Mouse (Mus musculus) limb, embryonic 11.5 days (tissue): Measurements from ENCODE around the gene Hspd1. TPM values are rescaled to one million over a fixed set of nuclear protein-coding genes. Genes with fewer than 3 reads are reported as not detected.

Source experiments
- ATAC-seq: fragments of 200-750 bp; cut with Nextera tagmentation; 2 replicates; pipeline ENCODE4 v1.8.0; 2017; ENCODE audit warnings: low read depth; ENCODE audit not compliant: insufficient number of reproducible peaks, low FRiP score, low TSS enrichment
- DNase-seq: peaks from one replicate; pipeline ENCODE4 v3.0.0-alpha.2; 2015; ENCODE audit warnings: low spot score
- H3K27ac ChIP-seq: fragments of 300-500 bp; sonication (generic); replicated peaks from 2 replicates; pipeline ENCODE4 v1.5.1; 2014; ENCODE audit warnings: low read depth, mild to moderate bottlenecking, low read length
- H3K27me3 ChIP-seq: fragments of 300-500 bp; sonication (generic); 2 replicates; pipeline ENCODE4 v1.6.1; 2014; ENCODE audit warnings: mild to moderate bottlenecking, low read length, mixed read lengths; ENCODE audit not compliant: control insufficient read depth, insufficient read depth
- H3K36me3 ChIP-seq: fragments of 300-500 bp; sonication (generic); 2 replicates; pipeline ENCODE4 v1.6.1; 2014; ENCODE audit warnings: mild to moderate bottlenecking, low read length, moderate library complexity, mixed read lengths; ENCODE audit not compliant: control insufficient read depth, insufficient read depth
- H3K4me1 ChIP-seq: fragments of 300-500 bp; sonication (generic); 2 replicates; pipeline ENCODE4 v1.6.1; 2014; ENCODE audit warnings: low read length, mixed read lengths; ENCODE audit not compliant: control insufficient read depth, insufficient read depth
- H3K4me2 ChIP-seq: fragments of 300-500 bp; sonication (generic); 2 replicates; pipeline ENCODE4 v1.6.1; 2014; ENCODE audit warnings: low read depth, mild to moderate bottlenecking, moderate library complexity; ENCODE audit not compliant: severe bottlenecking
- H3K4me3 ChIP-seq: fragments of 300-500 bp; sonication (generic); 2 replicates; pipeline ENCODE4 v1.5.1; 2014; ENCODE audit warnings: low read depth, low read length
- H3K9ac ChIP-seq: fragments of 300-500 bp; sonication (generic); 2 replicates; pipeline ENCODE4 v1.6.1; 2014; ENCODE audit warnings: mild to moderate bottlenecking, low read length
- H3K9me3 ChIP-seq: fragments of 300-500 bp; sonication (generic); 2 replicates; pipeline ENCODE4 v1.6.1; 2016; ENCODE audit warnings: low read length; ENCODE audit not compliant: control insufficient read depth
- WGBS: fragments of 180-500 bp; shearing (Covaris S2); extraction: QIAGEN DNeasy Blood & Tissue Kit; methylation state at CpG from one replicate; pipeline ENCODE4 v1.1.7; 2014; 5-methylcytosine and 5-hydroxymethylcytosine counted together
- polyA plus RNA-seq: library from polyadenylated mRNA; unstranded; fragments of >200 nt; fragmentation: Nextera tagmentation; extraction: Ambion mirVana; gene quantifications from 2 replicates; pipeline ENCODE4 v1.2.1, GENCODE M21; 2014

Hspd1 gene
- polyA plus RNA-seq, 1 experiment from 2014 or later: 431 TPM

- no peaks in the 10 kb centered on the region for H3K9me3 ChIP-seq
- no peaks in the 10 kb centered on the region for H3K27me3 ChIP-seq
- ATAC-seq: no peak
- peaks cover 3% of the 10 kb centered on the region; the same call in 1 of the 2 replicates for H3K4me1 ChIP-seq
- 73% methylated on average over 1 of the region's 1 CpGs for WGBS
- no peak overlapping the region for H3K4me2 ChIP-seq
- peaks cover 2% of the 10 kb centered on the region; the same call in 1 of the 2 replicates for H3K36me3 ChIP-seq
- DNase-seq: no peak
- H3K27ac ChIP-seq: no peak overlapping the region
- no peak overlapping the region for H3K9ac ChIP-seq
- H3K4me3 ChIP-seq: no peak overlapping the region
Measured at GRCm38 (mm10) chr1:55092469-55092868, 4.4 kb upstream of the Hspd1 start.

GRCm38 (mm10) chr1:55092056-55092455 lies 4.0 kb upstream of the Hspd1 start:
- peaks cover 3% of the 10 kb centered on the region; the same call in 1 of the 2 replicates for H3K4me1 ChIP-seq
- WGBS: 86% methylated on average over 2 of the region's 2 CpGs
- no peak overlapping the region for H3K4me2 ChIP-seq
- ATAC-seq: no peak
- no peak overlapping the region for H3K9ac ChIP-seq
- H3K27me3 ChIP-seq: no peaks in the 10 kb centered on the region
- H3K4me3 ChIP-seq: no peak overlapping the region
- no peak for DNase-seq
- H3K27ac ChIP-seq: no peak overlapping the region
- H3K36me3 ChIP-seq: peaks cover 2% of the 10 kb centered on the region; the same call in 1 of the 2 replicates
- H3K9me3 ChIP-seq: no peaks in the 10 kb centered on the region

- Histone ChIP-seq H3K27ac (no peak overlapping the region), H3K4me2 (peak overlapping the region; percentile 79), H3K9ac (no peak overlapping the region), H3K27me3 (no peaks in the 10 kb centered on the region), H3K36me3 (peaks cover 2% of the 10 kb centered on the region; the same call in 1 of the 2 replicates), H3K4me3 (peak overlapping the region; percentile 97), H3K9me3 (no peaks in the 10 kb centered on the region), H3K4me1 (peaks cover 11% of the 10 kb centered on the region)
- DNase-seq (no peak), ATAC-seq (no peak)
- WGBS: 86% methylated on average over 5 of the region's 5 CpGs
Measured at GRCm38 (mm10) chr1:55089498-55090064, 1.5 kb upstream of the Hspd1 start.

- peak; percentile 17 for ATAC-seq
- peaks cover 6% of the 10 kb centered on the region; the same call in 1 of the 2 replicates for H3K36me3 ChIP-seq
- no peak for DNase-seq
- peak overlapping the region; percentile 92 for H3K27ac ChIP-seq
- 8% methylated on average over 16 of the region's 16 CpGs for WGBS
- no peaks in the 10 kb centered on the region for H3K9me3 ChIP-seq
- H3K4me1 ChIP-seq: peaks cover 11% of the 10 kb centered on the region
- H3K9ac ChIP-seq: peak overlapping the region; percentile 93
- H3K4me2 ChIP-seq: peak overlapping the region; percentile 79
- H3K4me3 ChIP-seq: peak overlapping the region; percentile 97
- no peaks in the 10 kb centered on the region for H3K27me3 ChIP-seq
Measured at GRCm38 (mm10) chr1:55088611-55089497, 811 bp upstream of the Hspd1 start.

- Histone ChIP-seq H3K4me3 (peak overlapping the region; percentile 97), H3K4me1 (peaks cover 11% of the 10 kb centered on the region)
Measured at GRCm38 (mm10) chr1:55087401-55087904, 590 bp downstream of the Hspd1 start.

GRCm38 (mm10) chr1:55086868-55087400 lies 1.1 kb downstream of the Hspd1 start:
- no peaks in the 10 kb centered on the region for H3K27me3 ChIP-seq
- H3K9me3 ChIP-seq: no peaks in the 10 kb centered on the region; the same call in 1 of the 2 replicates
- ATAC-seq: no peak; the same call in 1 of the 2 replicates
- 3% methylated on average over 13 of the region's 13 CpGs for WGBS
- peaks cover 23% of the 10 kb centered on the region for H3K36me3 ChIP-seq
- peaks cover 11% of the 10 kb centered on the region for H3K4me1 ChIP-seq
- H3K9ac ChIP-seq: peak overlapping the region; percentile 93
- peak overlapping the region; percentile 79 for H3K4me2 ChIP-seq
- H3K4me3 ChIP-seq: peak overlapping the region; percentile 97
- H3K27ac ChIP-seq: peak overlapping the region; percentile 92
- DNase-seq: no peak

More at GRCm38 (mm10) chr1:55087401-55087904, 590 bp downstream of the Hspd1 start:
- H3K27ac ChIP-seq: peak overlapping the region; percentile 92
- 0% methylated on average over 29 of the region's 57 CpGs for WGBS
- peak; percentile 61 for ATAC-seq
- no peak for DNase-seq
- H3K27me3 ChIP-seq: no peaks in the 10 kb centered on the region
- peaks cover 18% of the 10 kb centered on the region for H3K36me3 ChIP-seq
- no peaks in the 10 kb centered on the region; the same call in 1 of the 2 replicates for H3K9me3 ChIP-seq
- H3K4me2 ChIP-seq: peak overlapping the region; percentile 79
- H3K9ac ChIP-seq: peak overlapping the region; percentile 93

GRCm38 (mm10) chr1:55085781-55086366 lies 2.2 kb downstream of the Hspd1 start:
- H3K4me3 ChIP-seq: peak overlapping the region; percentile 97; the same call in 1 of the 2 replicates
- peak overlapping the region; percentile 79 for H3K4me2 ChIP-seq
- H3K27me3 ChIP-seq: no peaks in the 10 kb centered on the region
- no peak overlapping the region for H3K9ac ChIP-seq
- peaks cover 27% of the 10 kb centered on the region for H3K36me3 ChIP-seq
- no peak overlapping the region for H3K27ac ChIP-seq
- ATAC-seq (no peak), DNase-seq (no peak)
- H3K9me3 ChIP-seq: no peaks in the 10 kb centered on the region; the same call in 1 of the 2 replicates
- whole genome bisulfite sequencing: 50% methylated on average over 7 of the region's 7 CpGs
- peaks cover 11% of the 10 kb centered on the region for H3K4me1 ChIP-seq

- Histone ChIP-seq H3K9ac (no peak overlapping the region), H3K4me1 (peaks cover 8% of the 10 kb centered on the region), H3K9me3 (no peaks in the 10 kb centered on the region; the same call in 1 of the 2 replicates), H3K4me3 (no peak overlapping the region), H3K36me3 (peaks cover 35% of the 10 kb centered on the region), H3K27me3 (no peaks in the 10 kb centered on the region), H3K4me2 (no peak overlapping the region), H3K27ac (no peak overlapping the region)
- no peak for ATAC-seq
- WGBS: 74% methylated on average over 1 of the region's 1 CpGs
- DNase-seq: no peak
Measured at GRCm38 (mm10) chr1:55082106-55082505, 5.9 kb downstream of the Hspd1 start.
